Mouse (Mus musculus) neural tube, postnatal 0 days (tissue): ENCODE results near the gene Ceacam13. TPM values are rescaled to one million over a fixed set of nuclear protein-coding genes. Genes with fewer than 3 reads are reported as not detected.

Experiments used
- microRNA-seq: library from miRNA; unstranded; fragments of <30 nt; microRNA quantifications from one replicate; pipeline ENCODE4, GENCODE M21; 2016
- polyA plus RNA-seq: library from polyadenylated mRNA; unstranded; fragments of >200 nt; fragmentation: Nextera tagmentation; extraction: Ambion mirVana; gene quantifications from 2 replicates; pipeline ENCODE4 v1.2.1, GENCODE M21; 2015

Gene Ceacam13
- not detected in 2 replicates for polyA plus RNA-seq

DNA sequence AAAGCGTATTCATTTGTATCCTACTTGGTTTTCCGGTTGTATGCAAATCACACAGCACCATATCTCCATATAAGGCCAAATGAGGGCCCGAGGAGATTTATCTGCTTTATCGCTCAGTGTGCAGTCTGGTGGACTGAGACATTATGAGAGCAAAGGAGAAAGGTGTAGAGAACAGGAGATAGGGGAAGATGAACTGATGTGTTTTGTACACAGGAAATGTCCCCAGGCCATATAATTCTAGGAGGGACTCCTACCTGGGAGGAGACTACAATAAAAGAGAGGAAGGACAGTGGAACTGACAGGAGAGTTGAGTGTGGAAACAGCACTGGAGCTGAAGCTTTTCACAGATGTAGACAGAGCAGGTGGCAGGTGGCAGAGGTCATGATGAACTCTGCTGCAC, at the start of gene Ceacam13:
Gene Ceacam13 (plus strand): TSS at position 301 of the 400 bp plus-strand sequence.

DNA sequence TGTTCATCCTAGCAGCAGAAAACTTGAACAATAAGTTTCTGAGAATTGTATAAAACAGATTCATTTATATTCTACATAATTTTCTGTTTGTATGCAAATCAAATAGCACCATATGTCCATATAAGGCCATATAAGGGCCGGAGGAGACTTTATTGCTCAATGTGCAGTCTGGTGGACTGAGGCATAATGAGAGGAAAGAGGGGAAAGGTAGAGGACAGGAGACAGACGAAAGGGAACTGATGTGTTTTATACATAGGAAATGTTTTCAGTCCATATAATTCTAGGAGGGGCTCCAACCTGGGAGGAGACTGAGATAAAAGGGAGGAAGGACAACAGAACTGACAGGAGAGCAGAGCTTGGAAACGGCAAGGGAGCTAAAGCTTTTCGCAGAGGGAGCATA, 37.9 kb upstream of the Ceacam13 start, which contains the start of gene Ceacam11:
Gene Ceacam11 (plus strand): TSS at position 301 of the 400 bp plus-strand sequence.

DNA sequence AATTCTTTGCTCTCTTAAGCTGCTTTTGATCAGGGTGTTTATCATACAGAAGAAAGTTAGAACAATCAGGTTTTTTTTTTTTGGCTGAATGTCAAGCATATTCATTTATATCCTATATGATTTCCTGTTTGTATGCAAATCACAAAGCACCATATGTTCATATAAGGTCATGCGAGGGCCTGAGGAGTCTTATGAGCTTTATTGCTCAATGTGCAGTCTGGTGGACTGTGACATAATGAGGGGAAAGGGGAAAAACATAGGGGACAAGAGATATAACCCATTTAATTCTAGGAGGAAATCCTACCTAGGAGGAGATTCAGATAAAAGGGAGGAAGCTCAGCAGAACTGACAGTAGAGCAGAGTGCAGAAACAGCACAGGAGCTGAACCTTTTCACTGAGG, 55.9 kb downstream of the Ceacam13 start, which contains the start of gene Ceacam12:
Gene Ceacam12 (plus strand): TSS at position 301 of the 400 bp plus-strand sequence.

Small RNA genes within 50 kb of the gene (microRNA-seq; reads per million reads assigned to microRNA genes)
- gene Gm22414, result not detected

Other genes with a start within 250 kb of the Ceacam13 start
- gene Ceacam14, start 197.3 kb upstream of the Ceacam13 start, polyA plus RNA-seq, result not detected in 2 replicates
- not detected in 2 replicates for gene Gm5155, start 138.1 kb upstream of the Ceacam13 start, polyA plus RNA-seq
- not detected in 2 replicates for gene Ceacam11, start 37.8 kb upstream of the Ceacam13 start, polyA plus RNA-seq
- not detected in 2 replicates for gene Ceacam12, start 56.0 kb downstream of the Ceacam13 start, polyA plus RNA-seq
- not detected in 2 replicates for gene Igfl3, start 166.6 kb downstream of the Ceacam13 start, polyA plus RNA-seq
- gene Mill1, start 235.5 kb downstream of the Ceacam13 start, polyA plus RNA-seq, result not detected in 2 replicates